Mouse (Mus musculus) forebrain, embryonic 14.5 days (tissue): ENCODE data around the gene 4931422A03Rik. TPM values are rescaled to one million over a fixed set of nuclear protein-coding genes. Genes with fewer than 3 reads are reported as not detected.

Experiments
- ATAC-seq: fragments of 200-750 bp; cut with Nextera tagmentation; 2 replicates; pipeline ENCODE4 v1.8.0; 2017; ENCODE audit warnings: mild to moderate bottlenecking, moderate library complexity
- DNase-seq: peaks from one replicate; pipeline ENCODE4 v3.0.0-alpha.2; 2015; ENCODE audit warnings: low spot score
- H3K27ac ChIP-seq: fragments of 300-500 bp; sonication (generic); 2 replicates; pipeline ENCODE4 v1.5.1; 2014; ENCODE audit warnings: low read depth, mild to moderate bottlenecking, control low read depth, low read length, moderate library complexity
- H3K27me3 ChIP-seq: fragments of 300-500 bp; sonication (generic); replicated peaks from 2 replicates; pipeline ENCODE4 v1.6.1; 2014; ENCODE audit warnings: low read length, control low read depth, mixed read lengths; ENCODE audit not compliant: control insufficient read depth, insufficient read depth
- H3K36me3 ChIP-seq: fragments of 300-500 bp; sonication (generic); 2 replicates; pipeline ENCODE4 v1.6.1; 2014; ENCODE audit warnings: low read length, control low read depth; ENCODE audit not compliant: control insufficient read depth, insufficient read depth
- H3K4me1 ChIP-seq: fragments of 300-500 bp; sonication (generic); 2 replicates; pipeline ENCODE4 v1.6.1; 2014; ENCODE audit warnings: antibody characterized with exemption, low read length, control low read depth; ENCODE audit not compliant: control insufficient read depth, insufficient read depth
- H3K4me2 ChIP-seq: fragments of 300-500 bp; sonication (generic); 2 replicates; pipeline ENCODE4 v1.6.1; 2014; ENCODE audit warnings: mild to moderate bottlenecking, control low read depth, low read length
- H3K4me3 ChIP-seq: fragments of 300-500 bp; sonication (generic); 2 replicates; pipeline ENCODE4 v1.5.1; 2014; ENCODE audit warnings: low read depth, low read length, control low read depth
- H3K9ac ChIP-seq: fragments of 300-500 bp; sonication (generic); 2 replicates; pipeline ENCODE4 v1.6.1; 2014; ENCODE audit warnings: mild to moderate bottlenecking, low read length, control low read depth, moderate library complexity
- H3K9me3 ChIP-seq: fragments of 300-500 bp; sonication (generic); replicated peaks from 2 replicates; pipeline ENCODE4 v1.6.1; 2016; ENCODE audit warnings: low read length, control low read depth, mixed read lengths; ENCODE audit not compliant: control insufficient read depth
- WGBS: fragments of 180-500 bp; shearing (Covaris S2); extraction: QIAGEN DNeasy Blood & Tissue Kit; methylation state at CpG from one replicate; pipeline ENCODE4 v1.1.7; 2014; 5-methylcytosine and 5-hydroxymethylcytosine counted together
- polyA plus RNA-seq: library from polyadenylated mRNA; unstranded; fragments of >200 nt; fragmentation: Nextera tagmentation; extraction: Ambion mirVana; gene quantifications from 2 replicates; pipeline ENCODE4 v1.2.1, GENCODE M21; 2014

4931422A03Rik gene
- polyA plus RNA-seq, 1 experiment from 2014 or later, result 0.67 TPM

DNA sequence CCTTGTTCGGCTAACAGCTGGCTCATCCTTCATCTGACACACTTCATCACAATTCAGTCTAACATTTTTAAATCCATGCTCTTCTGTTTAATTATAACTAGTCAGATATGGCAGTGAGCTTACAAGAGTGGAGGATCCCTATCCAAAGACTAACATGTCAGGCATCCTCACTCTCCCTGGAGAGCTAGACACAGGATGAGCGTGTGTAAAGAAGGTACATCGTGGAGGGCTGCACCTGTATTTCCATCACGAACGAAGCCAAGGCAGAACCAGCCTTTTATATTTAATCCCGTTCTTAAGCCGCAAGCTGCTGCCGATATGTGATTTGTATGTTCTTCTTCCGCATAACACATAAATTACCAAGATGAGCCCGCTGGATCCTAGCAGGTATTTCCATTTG lies 45.0 kb downstream of the 4931422A03Rik start:
- ATAC-seq (no peak), DNase-seq (no peak)
- Histone ChIP-seq H3K9me3 (no peaks in the 10 kb centered on the region), H3K4me1 (no peaks in the 10 kb centered on the region), H3K4me2 (no peak overlapping the region), H3K36me3 (no peaks in the 10 kb centered on the region), H3K4me3 (no peak overlapping the region), H3K27me3 (no peaks in the 10 kb centered on the region; the same call in 1 of the 2 replicates), H3K9ac (no peak overlapping the region), H3K27ac (no peak overlapping the region)
- WGBS, result 88% methylated on average over 10 of the region's 10 CpGs

- H3K4me3 ChIP-seq, result no peak overlapping the region
- no peaks in the 10 kb centered on the region for H3K9me3 ChIP-seq
- DNase-seq (peak; percentile 88), ATAC-seq (peak; percentile 82)
- no peak overlapping the region for H3K9ac ChIP-seq
- H3K27ac ChIP-seq, result no peak overlapping the region
- 4% methylated on average over 5 of the region's 5 CpGs for WGBS
- H3K4me2 ChIP-seq, result no peak overlapping the region
- H3K27me3 ChIP-seq, result no peaks in the 10 kb centered on the region; the same call in 1 of the 2 replicates
- H3K4me1 ChIP-seq, result peaks cover 6% of the 10 kb centered on the region
- H3K36me3 ChIP-seq, result no peaks in the 10 kb centered on the region
These were observed 45.9 kb downstream of the 4931422A03Rik start for GRCm38 (mm10) chr2:103982250-103982649.

GRCm38 (mm10) chr2:103977716-103978115 lies 50.4 kb downstream of the 4931422A03Rik start:
- Histone ChIP-seq H3K27ac (no peak overlapping the region), H3K4me2 (no peak overlapping the region), H3K9me3 (no peaks in the 10 kb centered on the region), H3K9ac (no peak overlapping the region), H3K4me3 (no peak overlapping the region), H3K4me1 (peaks cover 6% of the 10 kb centered on the region), H3K36me3 (no peaks in the 10 kb centered on the region), H3K27me3 (no peaks in the 10 kb centered on the region; the same call in 1 of the 2 replicates)
- DNase-seq (peak; percentile 38), ATAC-seq (no peak)
- 5% methylated on average over 9 of the region's 9 CpGs for WGBS

DNA sequence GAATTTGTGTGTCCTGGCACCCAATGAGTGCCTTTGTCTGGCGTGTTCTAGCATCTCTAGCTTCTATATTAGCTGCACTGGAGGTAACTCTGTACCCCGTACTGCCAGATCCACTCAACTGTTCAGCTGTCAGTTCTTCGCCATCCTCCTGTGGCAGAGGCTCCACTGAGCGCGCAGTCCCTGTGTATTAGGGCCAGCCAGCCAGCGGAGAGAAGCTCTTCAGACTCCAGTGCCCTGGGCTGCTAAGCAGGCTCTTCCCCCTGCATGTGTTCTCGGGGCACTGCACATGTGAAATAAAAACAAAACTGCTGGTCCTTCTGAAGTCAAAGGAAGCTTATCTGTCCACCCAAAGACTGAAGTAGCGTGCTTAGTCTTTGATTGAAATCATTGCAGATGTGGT lies 50.9 kb downstream of the 4931422A03Rik start:
- H3K9ac ChIP-seq, result no peak overlapping the region
- peaks cover 6% of the 10 kb centered on the region for H3K4me1 ChIP-seq
- DNase-seq (peak; percentile 29), ATAC-seq (no peak)
- WGBS, result 44% methylated on average over 8 of the region's 8 CpGs
- H3K9me3 ChIP-seq, result no peaks in the 10 kb centered on the region
- no peak overlapping the region for H3K4me2 ChIP-seq
- peaks cover 3% of the 10 kb centered on the region; the same call in 1 of the 2 replicates for H3K27me3 ChIP-seq
- H3K27ac ChIP-seq, result no peak overlapping the region
- no peak overlapping the region for H3K4me3 ChIP-seq
- H3K36me3 ChIP-seq, result no peaks in the 10 kb centered on the region

DNA sequence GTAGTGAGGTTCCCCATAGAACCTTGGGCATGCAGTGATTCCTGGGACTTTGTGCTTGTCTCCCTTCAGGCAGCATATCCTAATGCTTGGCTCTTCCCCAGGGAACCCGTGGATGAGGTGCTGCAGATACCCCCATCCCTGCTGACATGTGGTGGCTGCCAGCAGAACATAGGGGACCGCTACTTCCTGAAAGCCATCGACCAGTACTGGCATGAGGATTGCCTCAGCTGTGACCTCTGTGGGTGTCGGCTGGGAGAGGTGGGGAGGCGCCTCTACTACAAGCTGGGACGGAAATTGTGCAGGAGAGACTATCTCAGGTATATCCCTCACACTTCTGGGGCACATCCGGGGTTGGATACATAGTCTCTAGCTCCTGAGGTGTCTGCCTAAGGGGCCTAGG lies 52.3 kb downstream of the 4931422A03Rik start:
- H3K36me3 ChIP-seq, result no peaks in the 10 kb centered on the region
- H3K4me1 ChIP-seq, result peaks cover 7% of the 10 kb centered on the region
- H3K4me3 ChIP-seq, result no peak overlapping the region
- no peak overlapping the region for H3K9ac ChIP-seq
- ATAC-seq, result no peak
- no peak for DNase-seq
- H3K27me3 ChIP-seq, result peaks cover 3% of the 10 kb centered on the region; the same call in 1 of the 2 replicates
- 90% methylated on average over 7 of the region's 7 CpGs for WGBS
- H3K27ac ChIP-seq, result no peak overlapping the region
- H3K9me3 ChIP-seq, result no peaks in the 10 kb centered on the region
- H3K4me2 ChIP-seq, result no peak overlapping the region

DNA sequence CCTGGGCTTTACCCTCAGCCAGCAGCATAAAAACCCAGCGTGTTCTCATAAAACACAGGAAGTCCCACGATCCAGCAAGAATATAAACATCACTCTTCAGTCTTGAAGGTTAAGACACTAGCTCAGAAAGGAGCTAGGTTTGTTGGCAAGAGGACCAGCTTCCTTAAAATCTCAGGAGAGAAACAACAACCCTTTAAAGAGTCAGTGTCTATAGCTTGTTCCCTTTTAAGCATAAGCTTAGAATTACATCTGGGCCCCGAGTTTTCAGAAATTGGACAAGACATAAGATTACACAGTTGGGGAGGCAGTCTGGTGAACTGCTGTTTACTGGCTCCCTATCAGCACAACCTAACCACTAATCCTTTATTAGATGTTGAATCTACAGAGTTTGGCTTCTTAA lies 56.3 kb downstream of the 4931422A03Rik start:
- no peaks in the 10 kb centered on the region for H3K9me3 ChIP-seq
- DNase-seq, result no peak
- peaks cover 7% of the 10 kb centered on the region; the same call in 1 of the 2 replicates for H3K27me3 ChIP-seq
- H3K4me1 ChIP-seq, result peaks cover 5% of the 10 kb centered on the region; the same call in 1 of the 2 replicates
- no peaks in the 10 kb centered on the region for H3K36me3 ChIP-seq
- H3K4me3 ChIP-seq, result no peak overlapping the region
- H3K27ac ChIP-seq, result no peak overlapping the region
- H3K9ac ChIP-seq, result no peak overlapping the region
- 7% methylated on average over 3 of the region's 3 CpGs for WGBS
- ATAC-seq, result no peak
- H3K4me2 ChIP-seq, result peak overlapping the region; percentile 68; the same call in 1 of the 2 replicates

GRCm38 (mm10) chr2:103970791-103971649 lies 57.1 kb downstream of the 4931422A03Rik start:
- ATAC-seq, result peak; percentile 13

GRCm38 (mm10) chr2:103970041-103970790 lies 57.9 kb downstream of the 4931422A03Rik start:
- peak; percentile 66 for ATAC-seq
- H3K4me3 ChIP-seq, result peak overlapping the region; percentile 71
- under 1% methylated on average over 64 of the region's 79 CpGs for WGBS
- H3K4me1 ChIP-seq, result peaks cover 5% of the 10 kb centered on the region; the same call in 1 of the 2 replicates
- no peaks in the 10 kb centered on the region for H3K36me3 ChIP-seq
- peak overlapping the region; percentile 75 for H3K27ac ChIP-seq
- H3K9me3 ChIP-seq, result no peaks in the 10 kb centered on the region
- peaks cover 7% of the 10 kb centered on the region; the same call in 1 of the 2 replicates for H3K27me3 ChIP-seq
- peak; percentile 57 for DNase-seq
- peak overlapping the region; percentile 68 for H3K4me2 ChIP-seq
- peak overlapping the region; percentile 91 for H3K9ac ChIP-seq

More at GRCm38 (mm10) chr2:103970791-103971649, 57.1 kb downstream of the 4931422A03Rik start:
- Histone ChIP-seq H3K4me3 (peak overlapping the region; percentile 71), H3K9ac (peak overlapping the region; percentile 91), H3K4me1 (peaks cover 5% of the 10 kb centered on the region; the same call in 1 of the 2 replicates), H3K27ac (peak overlapping the region; percentile 75; the same call in 1 of the 2 replicates), H3K9me3 (no peaks in the 10 kb centered on the region), H3K36me3 (no peaks in the 10 kb centered on the region), H3K4me2 (peak overlapping the region; percentile 68), H3K27me3 (peaks cover 7% of the 10 kb centered on the region; the same call in 1 of the 2 replicates)
- WGBS, result 2% methylated on average over 32 of the region's 32 CpGs
- no peak for DNase-seq
